Mouse (Mus musculus): ENCODE results near the gene Tm4sf5.
"Not testable (repeated sequence)": the region's sequence is repeated elsewhere in the genome, so short reads cannot be mapped to it uniquely, and the experiment has no call there.

Tm4sf5 gene

DNA sequence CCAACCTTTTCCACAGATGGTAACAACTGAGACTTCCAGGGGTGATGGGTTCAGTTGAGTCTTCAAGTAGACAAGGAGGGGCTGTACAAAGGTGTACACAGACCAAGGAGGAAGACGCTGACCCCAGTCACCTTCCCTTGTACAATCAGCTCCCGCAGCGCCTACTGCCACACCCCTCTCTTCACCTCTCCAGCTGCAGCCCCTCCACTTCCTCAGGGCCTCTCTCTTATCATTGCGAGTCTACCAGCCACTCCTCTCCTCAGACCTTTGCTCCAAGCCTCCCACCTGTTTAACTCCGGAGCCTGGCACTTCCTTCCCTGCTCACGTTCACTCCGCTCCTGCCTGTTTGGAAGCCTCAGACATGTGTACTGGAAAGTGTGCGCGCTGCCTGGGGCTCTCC lies at the start of gene Tm4sf5:
Gene Tm4sf5, plus strand, starts transcription at position 275 of the 400 bp plus-strand sequence.
- DNase-seq (ENCODE audit: low read depth, low spot score) = no peak

DNA sequence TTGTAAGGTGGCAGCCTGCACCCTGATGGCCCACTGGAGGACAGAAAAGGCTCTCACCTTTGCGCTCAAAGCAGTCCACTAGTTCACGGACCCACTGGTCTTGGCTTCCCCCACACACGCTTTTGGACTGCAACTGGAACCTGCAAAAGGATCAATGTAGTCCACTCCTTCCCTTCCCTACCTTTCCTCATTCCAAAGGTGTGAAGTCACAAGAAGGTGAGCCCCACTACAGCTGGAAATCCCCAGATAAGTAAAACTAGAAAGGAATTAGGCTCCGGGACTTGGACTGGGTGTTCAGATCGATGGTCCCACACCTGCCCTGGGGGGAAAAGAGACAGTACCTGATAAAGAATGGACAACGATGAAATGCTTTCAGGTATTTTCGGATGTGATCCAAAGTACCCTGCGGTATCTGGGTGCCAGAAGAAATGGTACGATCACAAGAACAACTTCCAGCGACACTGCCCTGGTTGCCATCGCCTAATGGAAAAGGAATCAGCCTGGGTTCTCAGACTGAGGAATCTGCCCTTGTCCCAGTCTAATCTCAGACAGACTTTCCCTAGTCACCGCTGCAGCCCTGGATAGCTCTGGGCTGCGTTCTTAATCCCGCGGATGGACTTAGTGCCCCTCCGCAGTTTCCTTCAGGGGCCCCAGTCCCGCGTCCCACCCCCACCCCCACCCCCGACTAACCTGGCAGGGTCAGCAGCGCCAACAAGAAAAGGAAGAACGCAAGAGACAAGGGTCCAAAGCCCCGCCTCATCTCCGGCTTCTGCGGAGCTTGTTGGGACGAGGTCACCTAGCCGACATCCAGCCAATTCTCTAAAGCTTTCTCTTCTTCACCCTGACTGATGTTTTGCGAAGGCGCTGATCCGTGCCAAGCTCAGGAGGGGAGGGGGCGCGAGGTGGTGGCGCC lies 46.1 kb upstream of the Tm4sf5 start, which contains the start of gene Zmynd15:
Gene Zmynd15, plus strand, starts transcription at position 746 of the 913 bp plus-strand sequence.
- DNase-seq (ENCODE audit: low read depth, low spot score) = no peak

DNA sequence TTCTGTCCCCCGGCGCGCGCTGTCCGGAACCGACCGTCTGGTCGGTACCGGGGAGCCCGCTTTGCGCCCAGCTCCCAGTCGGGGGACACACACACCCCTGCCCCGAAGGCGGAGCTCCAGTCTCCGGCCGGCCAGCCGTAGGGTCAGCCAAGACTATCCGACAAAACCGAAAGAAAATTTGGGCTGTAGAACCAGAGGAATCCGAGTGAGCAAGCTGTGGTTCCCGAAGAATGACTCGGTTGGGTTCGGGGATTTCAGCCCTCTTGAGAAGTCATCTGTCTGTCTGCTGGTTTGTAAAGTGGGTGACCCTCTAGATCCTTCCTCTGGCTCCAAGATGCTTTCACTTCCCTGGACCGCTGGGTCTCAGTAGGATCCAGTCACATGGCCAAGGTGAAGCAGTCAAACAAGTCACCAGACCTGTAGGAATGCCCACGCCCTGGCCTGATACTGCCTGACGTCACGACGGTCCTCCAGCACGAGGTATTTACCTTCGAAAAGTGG lies 45.4 kb upstream of the Tm4sf5 start, which contains the start of gene Cxcl16:
Gene Cxcl16, minus strand, starts transcription at position 384 of the 501 bp plus-strand sequence.
- no peak for DNase-seq (ENCODE audit: low read depth, low spot score)

DNA sequence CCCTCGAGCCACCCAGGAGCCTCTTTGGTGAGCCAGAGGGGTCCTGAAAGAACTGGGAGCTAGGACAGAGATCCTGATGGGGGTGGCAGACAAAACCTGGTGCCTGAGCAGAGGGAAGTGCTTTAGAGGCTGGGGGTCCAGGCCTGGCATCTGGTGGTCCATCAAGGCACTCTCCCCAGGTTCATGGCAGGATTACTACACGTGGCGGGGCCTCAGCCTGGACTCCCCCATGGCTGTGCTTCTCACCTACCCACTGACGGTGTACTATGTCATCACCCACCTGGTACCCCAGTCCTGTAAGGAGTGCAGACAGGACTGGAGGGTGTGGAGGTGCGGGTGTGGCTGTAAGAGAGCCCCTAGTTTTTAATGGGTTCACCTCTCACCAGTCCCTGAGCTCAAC lies 41.1 kb upstream of the Tm4sf5 start:
- DNase-seq (ENCODE audit: low read depth, low spot score) = no peak

DNA sequence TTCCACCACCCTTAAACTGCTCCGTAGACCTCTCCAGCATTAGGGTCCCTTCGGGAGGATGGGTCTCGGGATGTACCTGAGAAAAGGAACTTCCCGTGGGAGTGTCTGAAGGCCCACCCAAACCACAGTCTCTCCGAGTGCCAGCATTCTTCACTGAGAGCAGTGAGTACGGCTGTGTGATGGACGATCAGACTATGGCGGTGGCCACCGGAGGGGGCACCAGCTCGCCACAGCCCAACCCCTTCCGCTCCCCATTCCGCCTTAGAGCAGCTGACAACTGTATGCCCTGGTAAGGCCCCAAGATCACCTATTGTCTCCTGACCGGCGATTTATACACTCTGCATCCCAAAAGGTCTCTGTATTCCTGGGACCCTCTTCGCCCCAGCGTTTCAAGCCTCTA lies 39.8 kb upstream of the Tm4sf5 start:
- no peak for DNase-seq (ENCODE audit: low read depth, low spot score)

DNA sequence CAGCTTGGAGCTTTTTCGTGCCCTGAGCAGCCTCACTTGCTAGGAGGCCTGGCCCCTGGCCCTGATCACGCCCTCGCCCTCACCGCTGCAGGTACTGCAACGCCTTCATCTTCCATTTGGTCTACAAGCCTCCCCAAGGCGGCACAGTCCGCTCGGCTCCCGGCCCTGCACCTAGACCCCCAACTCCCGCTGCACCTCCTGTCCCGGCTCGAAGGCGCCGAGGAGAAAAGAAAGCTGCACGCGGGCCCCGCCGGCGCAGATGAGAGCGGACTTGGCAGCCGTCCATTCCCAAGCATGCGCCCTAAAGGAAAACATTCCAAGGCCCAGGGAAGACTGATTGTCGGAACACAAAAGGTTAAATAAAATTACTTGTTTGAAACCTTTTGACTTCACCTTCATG lies 39.2 kb upstream of the Tm4sf5 start:
- DNase-seq (ENCODE audit: low read depth, low spot score) = no peak

DNA sequence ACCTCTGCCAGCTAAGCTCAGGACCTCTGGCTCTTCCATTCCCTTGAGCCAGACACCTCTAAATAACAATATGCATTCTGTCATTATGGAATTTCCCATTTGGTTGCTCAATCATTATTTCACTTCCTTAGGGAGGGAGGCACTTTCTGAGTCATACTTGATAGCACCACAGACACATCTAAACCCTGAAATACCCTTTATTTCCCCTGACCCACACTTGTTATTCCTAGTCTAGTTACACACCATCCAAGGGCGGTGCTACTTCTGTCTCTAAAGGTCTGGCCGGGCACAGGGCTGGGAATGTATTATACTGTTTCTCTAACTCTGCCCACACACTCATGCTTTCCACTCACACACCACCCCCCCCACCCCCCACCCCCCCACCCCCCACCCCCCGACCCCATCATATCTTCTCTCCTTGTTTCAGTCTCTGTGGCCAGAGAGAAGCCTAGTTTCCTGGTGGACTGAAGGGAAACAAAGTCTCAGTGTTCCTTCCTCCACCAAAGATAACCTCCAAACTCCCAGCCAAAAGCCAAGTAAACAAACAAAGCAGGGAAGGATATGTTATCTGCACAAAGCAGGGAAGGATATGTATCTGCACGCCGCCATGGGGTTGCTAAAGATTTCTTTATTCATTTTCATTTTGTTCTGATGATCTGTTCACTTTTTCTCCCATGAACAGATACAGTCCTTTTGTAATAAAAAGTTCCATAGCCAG lies 37.0 kb upstream of the Tm4sf5 start:
- DNase-seq (ENCODE audit: low read depth, low spot score) = no peak

DNA sequence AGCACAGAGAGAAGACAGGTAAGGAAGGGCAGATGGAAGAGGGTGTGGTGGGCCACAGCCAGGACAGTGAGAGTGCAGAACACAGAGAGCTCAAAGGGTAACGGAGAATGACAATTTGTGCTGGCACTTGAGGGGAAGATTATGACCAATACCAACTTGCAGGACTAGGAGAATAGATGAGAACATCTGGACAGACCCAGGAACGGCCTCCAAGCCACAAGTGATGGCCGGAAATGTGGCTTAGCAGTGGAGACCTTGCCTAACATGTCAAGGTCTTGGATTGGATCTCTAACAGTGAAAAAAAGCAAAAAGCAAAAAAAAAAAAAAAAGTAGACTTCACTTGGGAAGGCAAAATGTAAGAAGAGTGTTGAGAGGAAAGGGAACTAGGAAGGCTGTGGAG lies 35.3 kb upstream of the Tm4sf5 start:
- no peak for DNase-seq (ENCODE audit: low read depth, low spot score)

DNA sequence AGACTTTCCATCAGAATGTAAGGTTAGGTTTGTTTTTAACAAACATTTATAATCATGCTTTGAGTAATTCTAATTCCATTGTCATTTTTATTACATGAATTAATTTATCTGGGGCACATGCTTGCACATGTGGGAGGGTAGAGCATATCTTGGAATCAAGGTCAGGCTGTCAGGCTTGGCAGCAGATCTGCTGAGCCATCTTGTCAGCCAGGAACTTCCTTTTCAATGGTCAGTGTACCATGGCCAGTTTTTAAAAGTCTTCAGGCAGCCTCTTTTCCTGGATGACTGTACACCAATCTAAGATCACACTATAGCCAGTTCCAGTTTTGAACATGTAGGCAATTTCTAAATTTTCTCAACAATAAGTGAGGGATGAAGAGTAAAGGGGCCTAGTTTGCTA lies 32.3 kb upstream of the Tm4sf5 start:
- DNase-seq (ENCODE audit: low read depth, low spot score) = no peak

DNA sequence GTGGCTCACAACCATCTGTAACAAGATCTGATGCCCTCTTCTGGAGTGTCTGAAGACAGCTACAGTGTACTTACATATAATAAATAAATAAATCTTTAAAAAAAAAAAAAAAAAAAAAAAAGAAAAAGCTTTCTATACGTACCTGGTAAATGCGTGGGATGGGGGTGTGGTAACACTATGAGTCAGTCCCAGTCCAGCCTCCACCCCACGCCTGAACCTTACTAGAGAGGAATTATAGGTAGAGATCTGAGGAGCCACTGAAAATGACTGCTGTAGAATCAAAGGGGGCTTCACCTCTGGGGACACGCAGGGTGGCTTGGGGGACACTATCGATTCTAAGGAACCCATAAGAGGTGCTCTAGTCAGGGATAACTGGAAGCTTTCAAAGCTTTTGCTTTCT lies 31.8 kb upstream of the Tm4sf5 start:
- DNase-seq (ENCODE audit: low read depth, low spot score) = not testable (repeated sequence)

DNA sequence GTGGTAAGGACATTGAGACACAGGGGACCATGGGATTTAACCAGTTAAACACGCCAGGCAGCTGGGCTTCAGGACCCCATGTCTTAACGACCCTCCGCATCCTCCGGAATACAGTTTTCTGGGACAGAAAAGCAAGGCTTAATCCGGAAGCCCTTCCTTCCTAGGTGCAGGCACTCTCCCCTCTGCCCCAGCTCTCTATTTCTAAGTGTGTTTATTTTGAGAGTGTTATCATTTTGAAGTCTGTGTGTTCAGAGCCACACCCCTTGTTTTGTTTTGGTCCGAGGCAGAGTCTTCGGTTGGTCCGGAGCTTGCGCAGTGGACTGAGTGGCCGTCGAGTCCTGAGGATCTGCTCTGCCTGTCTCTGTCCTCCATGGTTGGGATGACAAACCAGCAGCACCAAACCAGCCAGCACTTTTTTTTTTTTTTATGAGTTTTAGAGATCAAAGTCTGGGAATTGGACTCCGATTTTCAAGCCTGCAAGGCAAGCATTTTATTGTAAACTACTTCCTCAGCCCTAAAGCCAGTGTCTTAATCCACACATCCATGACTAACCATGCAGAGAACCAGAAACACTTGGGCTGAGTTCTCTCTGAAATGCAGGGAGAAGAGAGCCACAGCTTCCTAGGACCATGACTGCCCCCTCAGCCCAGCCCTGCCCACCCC lies 30.0 kb upstream of the Tm4sf5 start:
- DNase-seq (ENCODE audit: low read depth, low spot score) = no peak

DNA sequence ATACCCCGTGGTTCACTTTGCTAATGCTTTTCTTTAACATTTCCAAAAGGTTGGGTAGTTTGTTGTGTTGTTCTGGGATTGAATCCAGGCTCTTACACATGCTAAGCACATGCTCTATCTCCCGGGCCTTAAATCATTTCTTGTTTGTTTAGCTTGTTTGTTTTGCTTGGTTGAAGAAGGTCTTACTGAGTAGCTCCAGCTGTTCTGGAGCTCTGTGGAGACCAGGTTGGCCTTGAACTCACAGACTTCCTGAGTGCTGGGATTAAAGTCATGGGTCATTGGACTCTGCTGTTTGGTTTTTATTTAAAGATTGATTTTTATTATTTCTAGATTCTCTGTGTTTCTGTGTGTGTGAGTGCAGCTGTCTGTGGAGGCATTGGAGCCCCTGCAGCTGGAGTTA lies 19.5 kb upstream of the Tm4sf5 start:
- DNase-seq (ENCODE audit: low read depth, low spot score) = no peak

DNA sequence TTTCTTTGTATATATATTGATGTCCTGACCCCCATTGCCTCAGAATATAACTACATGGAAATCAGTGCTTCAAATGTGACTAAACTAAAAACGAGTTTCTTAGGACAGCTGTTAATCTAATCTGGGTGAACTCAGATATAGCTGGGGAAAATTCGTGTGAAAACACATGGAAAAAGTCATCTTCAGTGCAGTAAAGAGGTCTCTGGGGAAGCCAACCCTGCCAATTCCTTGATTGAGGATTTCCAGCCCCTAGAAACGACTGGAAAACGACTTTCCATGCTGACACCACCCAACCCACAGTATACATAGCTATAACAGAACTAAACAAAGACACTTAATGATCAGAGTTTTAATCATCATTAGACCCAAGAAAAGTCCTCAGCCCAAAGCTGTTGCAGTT lies 17.2 kb upstream of the Tm4sf5 start:
- no peak for DNase-seq (ENCODE audit: low read depth, low spot score)

DNA sequence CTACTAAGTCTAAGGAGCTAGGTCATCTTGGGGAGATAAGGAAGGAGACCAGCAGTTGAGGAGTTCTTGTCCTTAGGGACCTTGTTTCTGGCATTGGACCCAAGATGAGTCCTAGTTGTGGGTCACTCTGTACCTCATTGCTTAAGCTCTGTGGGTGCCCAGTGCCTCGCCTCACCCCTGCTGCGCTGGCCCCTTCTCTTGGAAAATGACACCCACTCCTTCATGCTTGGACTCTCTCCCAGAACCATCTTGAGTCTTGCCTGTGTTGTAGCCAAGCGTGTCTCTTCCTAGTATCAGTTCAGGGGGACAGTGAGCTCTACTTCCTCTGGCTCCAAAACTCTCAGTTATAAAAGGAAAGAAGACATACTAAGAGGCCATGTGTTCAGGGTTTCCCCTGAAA lies 15.9 kb upstream of the Tm4sf5 start:
- DNase-seq (ENCODE audit: low read depth, low spot score) = no peak

DNA sequence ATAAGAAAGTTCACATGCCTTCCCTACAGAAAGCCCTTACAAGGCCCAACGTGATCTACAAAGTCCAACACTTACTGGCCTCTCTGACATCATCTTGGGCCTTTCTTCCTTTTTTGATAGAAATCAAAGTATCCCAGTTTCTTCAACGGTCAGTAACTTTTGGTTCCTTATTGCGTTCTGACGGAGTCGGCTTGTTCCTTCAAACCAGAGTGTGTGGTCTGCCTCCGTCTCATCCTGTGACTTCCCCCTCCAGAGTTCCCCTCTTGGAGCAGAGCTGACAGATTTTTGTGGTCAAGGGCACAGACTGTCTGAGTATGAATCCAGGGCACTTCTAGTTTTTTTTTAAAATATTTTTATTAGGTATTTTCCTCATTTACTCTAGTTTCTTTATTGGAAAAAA lies 15.4 kb upstream of the Tm4sf5 start:
- no peak for DNase-seq (ENCODE audit: low read depth, low spot score)

DNA sequence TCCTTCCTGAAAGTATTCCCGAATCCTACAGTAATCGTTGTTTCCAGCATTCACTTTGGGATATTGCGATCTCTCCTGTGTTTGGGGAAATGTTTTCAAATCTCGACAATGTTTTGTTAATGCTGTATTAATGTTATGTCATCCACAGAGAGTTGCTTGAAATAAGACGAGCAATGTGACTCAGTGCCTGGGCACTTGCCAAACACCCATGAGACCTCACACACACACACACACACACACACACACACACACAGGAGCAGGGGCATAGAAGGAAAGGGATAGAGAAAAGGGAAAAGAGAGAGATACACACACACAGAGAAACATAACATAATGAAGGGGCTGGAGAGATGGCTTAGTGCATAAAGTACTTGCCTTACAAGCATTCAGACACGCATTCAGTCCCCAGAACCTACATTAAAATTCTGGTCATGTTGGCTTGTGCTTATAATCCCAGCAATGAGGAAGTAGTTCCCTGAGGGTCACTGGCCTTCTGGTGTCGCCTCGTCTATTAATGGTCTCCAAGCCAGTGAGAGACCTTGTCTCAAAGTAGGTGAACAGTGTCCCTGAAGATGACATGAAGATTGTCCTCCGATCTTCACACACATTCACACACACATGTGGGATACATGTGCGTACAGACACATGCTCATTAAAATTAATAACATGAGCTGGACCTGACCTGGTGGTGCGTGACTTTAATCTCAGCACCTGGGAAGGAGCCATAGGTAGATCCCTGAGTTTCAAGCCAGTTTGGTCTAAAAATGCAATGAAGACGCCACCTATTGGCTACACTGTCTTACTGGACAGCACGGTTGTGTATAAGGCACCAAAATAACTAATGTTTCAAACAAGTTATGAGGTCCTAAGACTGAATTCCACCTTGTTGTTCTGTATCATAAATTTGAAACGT lies 5.2 kb upstream of the Tm4sf5 start:
- no peak for DNase-seq (ENCODE audit: low read depth, low spot score)

DNA sequence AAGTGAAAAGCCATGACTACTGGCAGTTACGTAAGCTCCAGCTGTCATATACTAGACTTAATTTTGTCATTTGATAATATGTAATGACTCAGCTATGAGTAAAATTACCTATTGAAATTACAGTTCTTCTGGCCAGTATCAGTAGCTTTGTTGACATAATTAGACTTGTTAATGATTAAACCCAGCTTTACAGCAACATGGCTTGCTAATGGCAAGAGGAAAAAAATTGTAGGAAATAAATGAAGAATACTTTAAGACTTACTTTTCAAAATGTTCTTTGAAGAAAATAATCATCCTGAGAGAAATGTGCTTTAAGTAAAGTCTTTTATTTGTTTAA lies 4.6 kb upstream of the Tm4sf5 start:
- DNase-seq (ENCODE audit: low read depth, low spot score) = no peak

DNA sequence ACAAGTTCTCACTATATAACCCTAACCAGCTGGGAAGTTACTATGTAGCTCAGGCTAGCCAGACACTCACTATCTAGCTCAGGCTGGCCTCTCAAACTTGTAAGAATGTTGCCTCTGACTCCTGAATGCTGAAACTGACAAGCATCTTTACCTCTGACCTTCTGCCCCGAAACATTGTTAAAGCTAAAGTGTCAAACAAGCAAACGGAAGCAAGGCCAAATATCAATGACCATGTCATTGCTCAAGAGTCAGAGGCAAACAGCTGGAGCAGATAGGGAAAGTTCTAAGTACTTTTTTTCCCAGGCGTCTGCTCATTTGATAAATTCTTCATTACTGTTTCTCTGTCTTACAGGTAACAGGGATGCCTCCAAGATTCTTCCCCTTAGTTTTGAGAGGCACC lies 3.0 kb upstream of the Tm4sf5 start:
- DNase-seq (ENCODE audit: low read depth, low spot score) = no peak

DNA sequence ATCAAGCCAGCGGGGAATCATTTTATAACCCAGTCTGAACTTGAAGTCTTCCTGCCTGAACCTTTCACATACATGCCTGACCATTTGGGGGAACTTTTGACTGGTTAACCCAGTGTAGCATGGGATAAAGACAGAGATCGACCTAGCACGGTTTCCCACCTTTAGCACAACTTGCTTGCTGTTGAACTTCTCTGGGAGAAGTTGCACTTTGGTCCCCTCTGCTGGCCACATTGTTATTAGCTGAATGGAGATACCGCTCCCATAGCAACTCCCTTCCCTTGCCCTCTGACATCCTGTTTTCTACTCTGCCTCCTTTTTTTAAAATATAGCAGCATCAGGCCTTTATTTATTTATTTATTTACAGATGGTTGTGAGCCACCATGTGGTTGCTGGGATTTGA lies 1.3 kb downstream of the Tm4sf5 start:
- DNase-seq (ENCODE audit: low read depth, low spot score) = no peak

DNA sequence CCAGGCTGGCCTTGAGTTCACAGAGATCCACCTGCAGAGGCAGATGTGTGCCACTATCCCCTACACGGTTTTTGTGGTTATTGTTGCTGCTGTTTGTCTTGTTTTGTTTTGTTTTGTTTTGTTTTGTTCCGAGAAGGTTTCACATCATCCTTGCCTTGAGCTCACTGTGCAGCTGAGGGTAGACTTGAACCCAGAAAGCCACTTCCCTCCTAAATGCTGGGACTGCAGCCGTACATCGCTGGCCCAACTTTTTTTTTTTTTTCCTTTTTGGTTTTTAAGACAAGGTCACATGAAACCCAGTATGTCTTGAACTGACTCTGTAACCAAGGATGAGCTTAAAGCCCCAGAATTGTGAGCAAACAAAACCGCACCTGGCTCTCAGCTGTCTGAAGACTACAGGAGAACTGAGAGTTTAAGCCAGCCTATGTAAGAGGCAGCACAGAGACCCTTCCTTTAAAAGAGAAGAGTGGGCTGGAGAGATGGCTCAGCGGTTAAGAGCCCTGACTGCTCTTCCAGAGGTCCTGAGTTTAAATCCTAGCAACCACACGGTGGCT lies 2.0 kb downstream of the Tm4sf5 start:
- DNase-seq (ENCODE audit: low read depth, low spot score) = no peak

Measured in c-Kit-negative CD71-positive TER-119-positive erythroid progenitor cells, embryonic 14.5 days (primary cell).